Mouse (Mus musculus) MEL (cell line): ENCODE measurements at regions not wholly inside any gene's neighbourhood (a gene's known extent, or its start where the extent isn't known, plus 50 kb on each side); places are given as distances from the start of the nearest gene placed in this dataset.

Experiments used
- CHD2 ChIP-seq: IDR thresholded peaks from 2 replicates; pipeline ENCODE4 v1.6.1; 2011; ENCODE audit warnings: low read length, improper control_type of control experiment
- CTCF ChIP-seq, 3 experiments: IDR thresholded peaks in 2 of 3; conservative IDR thresholded peaks in 1 of 3; 2 replicates each; pipeline ENCODE4 v1.5.1; 2011 to 2012; ENCODE audit warnings: low read length in 3 of 3, low read depth in 2 of 3, mild to moderate bottlenecking in 2 of 3, improper control_type of control experiment in 1 of 3, inconsistent platforms in 1 of 3, mixed read lengths in 1 of 3, moderate library complexity in 1 of 3; ENCODE audit not compliant: control insufficient read depth in 1 of 3, insufficient read depth in 1 of 3, poor library complexity in 1 of 3, severe bottlenecking in 1 of 3
- EP300 ChIP-seq, 2 experiments: IDR thresholded peaks; 2 replicates each; pipeline ENCODE4 v1.6.1; 2011; ENCODE audit warnings: improper control_type of control experiment in 2 of 2, low read length in 2 of 2, low read depth in 1 of 2, mild to moderate bottlenecking in 1 of 2
- MAFK ChIP-seq: IDR thresholded peaks from 2 replicates; pipeline ENCODE4 v1.6.1; 2011; ENCODE audit warnings: low read depth, mild to moderate bottlenecking, low read length, improper control_type of control experiment, borderline replicate concordance
- ZC3H11A ChIP-seq: IDR thresholded peaks from 2 replicates; pipeline ENCODE4 v1.6.1; 2012; ENCODE audit warnings: low read depth, mild to moderate bottlenecking, inconsistent platforms, low read length, improper control_type of control experiment

GRCm38 (mm10) chr7:111273839-111274238, 191.0 kb upstream of the Eif4g2 start:
- TF ChIP-seq MAFK (no peak), EP300 (IDR thresholded peaks at IDR 0.05; ENCODE audit: low read depth in 1 of 2, low read length in 2 of 2) (no peak), CTCF (IDR thresholded peaks at IDR 0.05 in 2 of 3, conservative IDR thresholded peaks at IDR 0.05 in 1 of 3; ENCODE audit: control insufficient read depth in 1 of 3, insufficient read depth in 1 of 3, low read depth in 2 of 3, low read length in 3 of 3, poor library complexity in 1 of 3, severe bottlenecking in 1 of 3) (no peak), ZC3H11A (no peak), CHD2 (no peak)
